Mouse (Mus musculus) ES-E14 (cell line): Measurements from ENCODE around the gene Tor1aip1. TPM values are rescaled to one million over a fixed set of nuclear protein-coding genes. Genes with fewer than 3 reads are reported as not detected.
A peak's percentile ranks its signal among the peaks of the same experiment; 100 is the strongest.

Experiments used
- DNase-seq: peaks from one replicate; pipeline ENCODE4 v3.0.0-alpha.2; 2013; ENCODE audit warnings: low read depth, low spot score
- H3K27ac ChIP-seq: 2 replicates; pipeline ENCODE4 v1.5.1; 2012; ENCODE audit warnings: low read depth, mild to moderate bottlenecking, low read length, moderate library complexity, mixed read lengths; ENCODE audit not compliant: poor library complexity, insufficient read depth, severe bottlenecking
- H3K36me3 ChIP-seq: 2 replicates; pipeline ENCODE4 v1.6.1; 2012; ENCODE audit warnings: mild to moderate bottlenecking, low read length, moderate library complexity, mixed read lengths; ENCODE audit not compliant: control insufficient read depth, poor library complexity, insufficient read depth, severe bottlenecking
- H3K4me1 ChIP-seq, 2 experiments: fragments of 150-350 bp in 1 of 2; sonication (generic) in 1 of 2; 2 replicates each; pipeline ENCODE4 v1.6.1; 2012; ENCODE audit warnings: low read length in 2 of 2, mild to moderate bottlenecking in 1 of 2, mixed read lengths in 1 of 2; ENCODE audit not compliant: control insufficient read depth in 2 of 2, insufficient read depth in 2 of 2, poor library complexity in 1 of 2
- H3K4me3 ChIP-seq, 2 experiments: fragments of 150-350 bp in 1 of 2; sonication (generic) in 1 of 2; 2 replicates each; pipeline ENCODE4 v1.5.1; 2012; ENCODE audit warnings: low read length in 2 of 2, low read depth in 1 of 2, mild to moderate bottlenecking in 1 of 2, mixed read lengths in 1 of 2; ENCODE audit not compliant: insufficient read depth in 1 of 2, poor library complexity in 1 of 2, severe bottlenecking in 1 of 2
- H3K9ac ChIP-seq: 2 replicates; pipeline ENCODE4 v1.6.1; 2012; ENCODE audit warnings: low read depth, mild to moderate bottlenecking, low read length, mixed read lengths; ENCODE audit not compliant: poor library complexity, insufficient read depth, severe bottlenecking
- H3K9me3 ChIP-seq: fragments of 150-350 bp; sonication (generic); 2 replicates; pipeline ENCODE4 v1.6.1; 2012; ENCODE audit warnings: low read depth, mild to moderate bottlenecking, low read length; ENCODE audit not compliant: control insufficient read depth, insufficient read depth
- CHD2 ChIP-seq: IDR thresholded peaks from 2 replicates; pipeline ENCODE4 v1.6.1; 2014; ENCODE audit warnings: mild to moderate bottlenecking, low read depth, low read length, inconsistent platforms
- HCFC1 ChIP-seq: IDR thresholded peaks from 2 replicates; pipeline ENCODE4 v1.6.1; 2012; ENCODE audit warnings: low read length, inconsistent platforms, borderline replicate concordance; ENCODE audit not compliant: insufficient read depth
- MAFK ChIP-seq: IDR thresholded peaks from 2 replicates; pipeline ENCODE4 v1.6.1; 2014; ENCODE audit warnings: mild to moderate bottlenecking, low read depth, low read length, inconsistent platforms; ENCODE audit not compliant: insufficient read depth
- ZC3H11A ChIP-seq: IDR thresholded peaks from 2 replicates; pipeline ENCODE4 v1.6.1; 2012; ENCODE audit warnings: low read depth, mild to moderate bottlenecking, inconsistent platforms, low read length, borderline replicate concordance
- ZNF384 ChIP-seq: IDR thresholded peaks from 2 replicates; pipeline ENCODE4 v1.6.1; 2012; ENCODE audit warnings: low read depth, low read length, inconsistent platforms
- in situ Hi-C, 2 experiments: fragments of 600-800 bp; cut with MboI; formaldehyde crosslinking; loops; one replicate each; pipeline ENCODE4 v1.15.1; 2025; ENCODE audit warnings: low sequenced_read_pairs in 2 of 2, inconsistent platforms in 1 of 2; ENCODE audit not compliant: unreplicated experiment in 2 of 2
- total RNA-seq: library from RNA; depleted of rRNA; stranded (reverse); fragments of 300-350 nt; gene quantifications from 2 replicates; pipeline ENCODE4 v1.2.3, GENCODE M21; 2012; rRNA removed

Tor1aip1 gene
- total RNA-seq, 1 experiment = 27.9 TPM

GRCm38 (mm10) chr1:155973719-155974379 is 62.4 kb downstream of the Tor1aip1 start:
- no peak for TF ChIP-seq ZNF384
- TF ChIP-seq HCFC1 = no peak
- no peak for TF ChIP-seq CHD2
- no peak for TF ChIP-seq MAFK
- TF ChIP-seq ZC3H11A = no peak
- peak; percentile 7 for DNase-seq
- Histone ChIP-seq H3K9ac (peak overlapping the region; percentile 87), H3K4me3 (peak overlapping the region; percentile 93 to 98), H3K4me1 (peaks cover 0 to 2% of the 10 kb centered on the region in 2 experiments; a peak in 1 of 4 replicates), H3K9me3 (no peaks in the 10 kb centered on the region), H3K36me3 (no peaks in the 10 kb centered on the region), H3K27ac (no peak overlapping the region)
- in situ Hi-C loops = no loop called here

- Histone ChIP-seq H3K36me3 (no peaks in the 10 kb centered on the region), H3K9me3 (no peaks in the 10 kb centered on the region), H3K4me1 (peaks cover 0 to 2% of the 10 kb centered on the region in 2 experiments; a peak in 1 of 4 replicates), H3K27ac (0 out of 2 replicates have a peak within 1 kb of the TSS, but pooled peaks have one; percentile 14), H3K4me3 (peak within 1 kb of the TSS; percentile 93 to 98), H3K9ac (peak within 1 kb of the TSS; percentile 96)
- in situ Hi-C loops = no loop called here
- DNase-seq = peak; percentile 92
- TF ChIP-seq CHD2 (peak; percentile 94), ZNF384 (no peak), HCFC1 (peak; percentile 89), MAFK (no peak)
Observed at GRCm38 (mm10) chr1:155973068-155973718, 63.1 kb downstream of the Tor1aip1 start, which contains the start of gene Cep350. TSS of gene Cep350 (minus strand) at chr1:155973255.

GRCm38 (mm10) chr1:155972146-155973067 is 63.9 kb downstream of the Tor1aip1 start:
- Histone ChIP-seq H3K27ac (0 out of 2 replicates have a peak overlapping the region, but pooled peaks have one; percentile 14), H3K36me3 (no peaks in the 10 kb centered on the region), H3K9me3 (no peaks in the 10 kb centered on the region), H3K9ac (peak overlapping the region; percentile 96), H3K4me1 (peaks cover 0 to 2% of the 10 kb centered on the region in 2 experiments; a peak in 1 of 4 replicates), H3K4me3 (peak overlapping the region; percentile 93 to 98)
- peak; percentile 9 for DNase-seq
- in situ Hi-C loops = no loop called here
- TF ChIP-seq ZC3H11A = no peak
- no peak for TF ChIP-seq MAFK
- TF ChIP-seq CHD2 = no peak
- no peak for TF ChIP-seq HCFC1
- TF ChIP-seq ZNF384 = no peak

Other genes with a start within 250 kb of the Tor1aip1 start
- gene Qsox1, start 223.6 kb downstream of the Tor1aip1 start, total RNA-seq = 25.7 and 38.1 TPM in 2 replicates
- gene Cep350, start 63.2 kb downstream of the Tor1aip1 start, total RNA-seq = 10.3 and 11.8 TPM in 2 replicates
- 94.3 and 107 TPM in 2 replicates for gene Tor1aip2, start 1.1 kb downstream of the Tor1aip1 start, total RNA-seq
- gene Fam163a, start 168.5 kb upstream of the Tor1aip1 start, total RNA-seq = 0.09 and 0.11 TPM in 2 replicates